Mouse (Mus musculus) stomach, postnatal 0 days (tissue): ENCODE data around the gene Nlrc5.

Experiments
- CTCF ChIP-seq: IDR thresholded peaks from 2 replicates; pipeline ENCODE4 v1.5.1; 2016; ENCODE audit warnings: antibody characterized with exemption, low read depth, mild to moderate bottlenecking, moderate library complexity
- EP300 ChIP-seq: optimal IDR thresholded peaks from 2 replicates; pipeline ENCODE3; 2016; ENCODE audit warnings: antibody characterized with exemption

DNA sequence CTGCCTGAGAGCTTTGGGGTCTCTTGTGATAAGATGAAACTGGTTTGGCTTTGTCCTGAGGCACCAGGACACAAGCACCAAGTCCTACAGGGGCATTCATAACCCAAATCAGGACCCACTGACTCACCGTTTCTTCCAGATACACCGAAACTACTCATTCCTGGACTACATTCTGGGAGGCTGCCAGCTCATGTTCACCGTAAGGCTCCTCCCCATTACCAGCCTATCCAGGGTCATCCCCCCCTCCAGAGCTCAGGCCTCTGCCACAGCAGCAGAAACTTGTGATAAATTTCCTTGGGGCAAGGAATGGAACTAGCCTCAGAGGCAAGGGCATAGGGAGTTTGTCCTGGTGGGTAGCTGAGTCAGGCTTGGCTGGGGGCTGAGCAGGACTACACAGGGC lies 123.1 kb downstream of the Nlrc5 start:
- TF ChIP-seq CTCF (no peak), EP300 (no peak)
